Mouse (Mus musculus): ENCODE results near the gene Slc4a8. TPM values are rescaled to one million over a fixed set of nuclear protein-coding genes. Genes with fewer than 3 reads are reported as not detected.
A peak's percentile ranks its signal among the peaks of the same experiment; 100 is the strongest.
"Not testable (repeated sequence)": the region's sequence is repeated elsewhere in the genome, so short reads cannot be mapped to it uniquely, and the experiment has no call there.

The Slc4a8 gene
- polyA plus RNA-seq, 1 experiment from 2014 or later = 5.6 TPM

- not testable (repeated sequence) for H3K4me2 ChIP-seq (replicated peaks; ENCODE audit: low read depth, low read length); H3K36me3 ChIP-seq (ENCODE audit: control insufficient read depth, insufficient read depth, low read length); H3K4me1 ChIP-seq (ENCODE audit: control insufficient read depth, insufficient read depth, low read length); H3K9ac ChIP-seq (replicated peaks; ENCODE audit: low read depth, low read length); H3K4me3 ChIP-seq (ENCODE audit: low read depth, low read length); H3K27ac ChIP-seq (ENCODE audit: low read length); H3K27me3 ChIP-seq (ENCODE audit: control insufficient read depth, insufficient read depth, low read length); ATAC-seq (ENCODE audit: insufficient number of reproducible peaks, insufficient read depth, low FRiP score, low read depth); H3K9me3 ChIP-seq (ENCODE audit: control insufficient read depth, low read depth, low read length)
- 86% methylated on average over 4 of the region's 4 CpGs for WGBS
Measured at GRCm38 (mm10) chr15:100769023-100769422, 7.5 kb downstream of the Slc4a8 start.

- Histone ChIP-seq H3K9me3 (ENCODE audit: control insufficient read depth, low read depth, low read length) (no peaks in the 10 kb centered on the region), H3K9ac (replicated peaks; ENCODE audit: low read depth, low read length) (no peak overlapping the region), H3K27me3 (ENCODE audit: control insufficient read depth, insufficient read depth, low read length) (no peaks in the 10 kb centered on the region), H3K4me3 (ENCODE audit: low read depth, low read length) (no peak overlapping the region), H3K27ac (ENCODE audit: low read length) (no peak overlapping the region), H3K4me2 (replicated peaks; ENCODE audit: low read depth, low read length) (no peak overlapping the region), H3K4me1 (ENCODE audit: control insufficient read depth, insufficient read depth, low read length) (peaks cover 4% of the 10 kb centered on the region; the same call in 1 of the 2 replicates), H3K36me3 (ENCODE audit: control insufficient read depth, insufficient read depth, low read length) (no peaks in the 10 kb centered on the region)
- no peak for ATAC-seq (ENCODE audit: insufficient number of reproducible peaks, insufficient read depth, low FRiP score, low read depth)
- WGBS = 97% methylated on average over 5 of the region's 5 CpGs
Measured at GRCm38 (mm10) chr15:100770338-100770737, 8.8 kb downstream of the Slc4a8 start.

GRCm38 (mm10) chr15:100772685-100773084 is 11.1 kb downstream of the Slc4a8 start:
- Histone ChIP-seq H3K9ac (replicated peaks; ENCODE audit: low read depth, low read length) (no peak overlapping the region), H3K4me2 (replicated peaks; ENCODE audit: low read depth, low read length) (no peak overlapping the region), H3K27ac (ENCODE audit: low read length) (no peak overlapping the region), H3K9me3 (ENCODE audit: control insufficient read depth, low read depth, low read length) (no peaks in the 10 kb centered on the region), H3K4me1 (ENCODE audit: control insufficient read depth, insufficient read depth, low read length) (peaks cover 24% of the 10 kb centered on the region), H3K27me3 (ENCODE audit: control insufficient read depth, insufficient read depth, low read length) (no peaks in the 10 kb centered on the region), H3K36me3 (ENCODE audit: control insufficient read depth, insufficient read depth, low read length) (no peaks in the 10 kb centered on the region), H3K4me3 (ENCODE audit: low read depth, low read length) (no peak overlapping the region)
- 86% methylated on average over 4 of the region's 4 CpGs for WGBS
- ATAC-seq (ENCODE audit: insufficient number of reproducible peaks, insufficient read depth, low FRiP score, low read depth) = no peak

- H3K4me1 ChIP-seq (ENCODE audit: control insufficient read depth, insufficient read depth, low read length) = peaks cover 30% of the 10 kb centered on the region
- not testable (repeated sequence) for H3K27ac ChIP-seq (ENCODE audit: low read length); H3K9ac ChIP-seq (replicated peaks; ENCODE audit: low read depth, low read length); H3K36me3 ChIP-seq (ENCODE audit: control insufficient read depth, insufficient read depth, low read length); H3K4me2 ChIP-seq (replicated peaks; ENCODE audit: low read depth, low read length); H3K9me3 ChIP-seq (ENCODE audit: control insufficient read depth, low read depth, low read length); H3K4me3 ChIP-seq (ENCODE audit: low read depth, low read length); H3K27me3 ChIP-seq (ENCODE audit: control insufficient read depth, insufficient read depth, low read length); ATAC-seq (ENCODE audit: insufficient number of reproducible peaks, insufficient read depth, low FRiP score, low read depth)
- over 99% methylated on average over 6 of the region's 6 CpGs for WGBS
Measured at GRCm38 (mm10) chr15:100773859-100774258, 12.3 kb downstream of the Slc4a8 start.

GRCm38 (mm10) chr15:100775189-100776166 is 13.9 kb downstream of the Slc4a8 start:
- no peaks in the 10 kb centered on the region for H3K36me3 ChIP-seq (ENCODE audit: control insufficient read depth, insufficient read depth, low read length)
- no peak overlapping the region for H3K4me2 ChIP-seq (replicated peaks; ENCODE audit: low read depth, low read length)
- no peaks in the 10 kb centered on the region for H3K27me3 ChIP-seq (ENCODE audit: control insufficient read depth, insufficient read depth, low read length)
- H3K9ac ChIP-seq (replicated peaks; ENCODE audit: low read depth, low read length) = no peak overlapping the region
- no peaks in the 10 kb centered on the region for H3K9me3 ChIP-seq (ENCODE audit: control insufficient read depth, low read depth, low read length)
- no peak for ATAC-seq (ENCODE audit: insufficient number of reproducible peaks, insufficient read depth, low FRiP score, low read depth)
- WGBS = 56% methylated on average over 19 of the region's 19 CpGs
- 0 out of 2 replicates have a peak overlapping the region, but pooled peaks have one; percentile 0 for H3K27ac ChIP-seq (ENCODE audit: low read length)
- H3K4me1 ChIP-seq (ENCODE audit: control insufficient read depth, insufficient read depth, low read length) = peaks cover 33% of the 10 kb centered on the region
- no peak overlapping the region for H3K4me3 ChIP-seq (ENCODE audit: low read depth, low read length)

GRCm38 (mm10) chr15:100776424-100776823 is 14.9 kb downstream of the Slc4a8 start:
- no peaks in the 10 kb centered on the region for H3K9me3 ChIP-seq (ENCODE audit: control insufficient read depth, low read depth, low read length)
- H3K4me1 ChIP-seq (ENCODE audit: control insufficient read depth, insufficient read depth, low read length) = peaks cover 35% of the 10 kb centered on the region
- H3K4me2 ChIP-seq (replicated peaks; ENCODE audit: low read depth, low read length) = no peak overlapping the region
- WGBS = 85% methylated on average over 3 of the region's 3 CpGs
- H3K4me3 ChIP-seq (ENCODE audit: low read depth, low read length) = no peak overlapping the region
- no peaks in the 10 kb centered on the region for H3K27me3 ChIP-seq (ENCODE audit: control insufficient read depth, insufficient read depth, low read length)
- H3K36me3 ChIP-seq (ENCODE audit: control insufficient read depth, insufficient read depth, low read length) = no peaks in the 10 kb centered on the region
- H3K27ac ChIP-seq (ENCODE audit: low read length) = no peak overlapping the region; the same call in 1 of the 2 replicates
- no peak overlapping the region for H3K9ac ChIP-seq (replicated peaks; ENCODE audit: low read depth, low read length)
- no peak for ATAC-seq (ENCODE audit: insufficient number of reproducible peaks, insufficient read depth, low FRiP score, low read depth)

- Histone ChIP-seq H3K36me3 (ENCODE audit: control insufficient read depth, insufficient read depth, low read length) (no peaks in the 10 kb centered on the region), H3K4me1 (ENCODE audit: control insufficient read depth, insufficient read depth, low read length) (peaks cover 35% of the 10 kb centered on the region), H3K9me3 (ENCODE audit: control insufficient read depth, low read depth, low read length) (no peaks in the 10 kb centered on the region), H3K4me2 (replicated peaks; ENCODE audit: low read depth, low read length) (no peak overlapping the region), H3K27ac (ENCODE audit: low read length) (peak overlapping the region; percentile 59), H3K27me3 (ENCODE audit: control insufficient read depth, insufficient read depth, low read length) (no peaks in the 10 kb centered on the region), H3K4me3 (ENCODE audit: low read depth, low read length) (no peak overlapping the region), H3K9ac (replicated peaks; ENCODE audit: low read depth, low read length) (no peak overlapping the region)
- ATAC-seq (ENCODE audit: insufficient number of reproducible peaks, insufficient read depth, low FRiP score, low read depth) = peak; percentile 84
- WGBS = 30% methylated on average over 32 of the region's 32 CpGs
Measured at GRCm38 (mm10) chr15:100777020-100778016, 15.8 kb downstream of the Slc4a8 start.

- ATAC-seq (ENCODE audit: insufficient number of reproducible peaks, insufficient read depth, low FRiP score, low read depth) = no peak
- Histone ChIP-seq H3K4me3 (ENCODE audit: low read depth, low read length) (no peak overlapping the region), H3K4me1 (ENCODE audit: control insufficient read depth, insufficient read depth, low read length) (peaks cover 35% of the 10 kb centered on the region), H3K36me3 (ENCODE audit: control insufficient read depth, insufficient read depth, low read length) (no peaks in the 10 kb centered on the region), H3K9me3 (ENCODE audit: control insufficient read depth, low read depth, low read length) (no peaks in the 10 kb centered on the region), H3K4me2 (replicated peaks; ENCODE audit: low read depth, low read length) (no peak overlapping the region), H3K9ac (replicated peaks; ENCODE audit: low read depth, low read length) (no peak overlapping the region), H3K27ac (ENCODE audit: low read length) (no peak overlapping the region), H3K27me3 (ENCODE audit: control insufficient read depth, insufficient read depth, low read length) (no peaks in the 10 kb centered on the region)
- 46% methylated on average over 10 of the region's 10 CpGs for WGBS
Measured at GRCm38 (mm10) chr15:100779896-100780295, 18.3 kb downstream of the Slc4a8 start.
